Mouse (Mus musculus) liver, embryonic 11.5 days (tissue): ENCODE data around the gene Setd4. TPM values are rescaled to one million over a fixed set of nuclear protein-coding genes. Genes with fewer than 3 reads are reported as not detected.

ENCODE experiments used
- ATAC-seq: fragments of 200-750 bp; cut with Nextera tagmentation; replicated peaks from 2 replicates; pipeline ENCODE4 v1.8.0; 2017; ENCODE audit warnings: moderate number of reproducible peaks, mild to moderate bottlenecking, moderate TSS enrichment, moderate library complexity; ENCODE audit not compliant: low FRiP score
- DNase-seq: peaks from one replicate; pipeline ENCODE4 v3.0.0-alpha.2; 2017; ENCODE audit warnings: low spot score
- H3K27ac ChIP-seq: fragments of 300-500 bp; sonication (generic); 2 replicates; pipeline ENCODE4 v1.5.1; 2014; ENCODE audit warnings: mild to moderate bottlenecking, low read depth, low read length, control low read depth
- H3K27me3 ChIP-seq: fragments of 300-500 bp; sonication (generic); replicated peaks from 2 replicates; pipeline ENCODE4 v1.6.1; 2014; ENCODE audit warnings: low read length, mixed read lengths; ENCODE audit not compliant: control insufficient read depth, insufficient read depth
- H3K36me3 ChIP-seq: fragments of 300-500 bp; sonication (generic); 2 replicates; pipeline ENCODE4 v1.6.1; 2014; ENCODE audit warnings: mild to moderate bottlenecking, low read length, moderate library complexity, mixed read lengths; ENCODE audit not compliant: control insufficient read depth, insufficient read depth
- H3K4me1 ChIP-seq: fragments of 300-500 bp; sonication (generic); replicated peaks from 2 replicates; pipeline ENCODE4 v1.6.1; 2014; ENCODE audit warnings: low read length, mixed read lengths; ENCODE audit not compliant: control insufficient read depth, insufficient read depth
- H3K4me2 ChIP-seq: fragments of 300-500 bp; sonication (generic); 2 replicates; pipeline ENCODE4 v1.6.1; 2014; ENCODE audit warnings: mild to moderate bottlenecking, control low read depth, moderate library complexity
- H3K4me3 ChIP-seq: fragments of 300-500 bp; sonication (generic); 2 replicates; pipeline ENCODE4 v1.5.1; 2014; ENCODE audit warnings: low read depth, low read length, control low read depth
- H3K9ac ChIP-seq: fragments of 300-500 bp; sonication (generic); 2 replicates; pipeline ENCODE4 v1.6.1; 2014; ENCODE audit warnings: low read depth, low read length, control low read depth
- H3K9me3 ChIP-seq: fragments of 300-500 bp; sonication (generic); 2 replicates; pipeline ENCODE4 v1.6.1; 2016; ENCODE audit warnings: low read length, inconsistent platforms, mixed read lengths; ENCODE audit not compliant: control insufficient read depth
- WGBS: fragments of 180-500 bp; shearing (Covaris S2); extraction: QIAGEN DNeasy Blood & Tissue Kit; methylation state at CpG from one replicate; pipeline ENCODE4 v1.1.7; 2014; 5-methylcytosine and 5-hydroxymethylcytosine counted together
- polyA plus RNA-seq: library from polyadenylated mRNA; unstranded; fragments of >200 nt; fragmentation: Nextera tagmentation; extraction: Ambion mirVana; gene quantifications from 2 replicates; pipeline ENCODE4 v1.2.1, GENCODE M21; 2014

Gene Setd4
- polyA plus RNA-seq, 1 experiment from 2014 or later: 13.4 TPM

GRCm38 (mm10) chr16:93596807-93597206 lies 7.1 kb downstream of the Setd4 start:
- peaks cover 6% of the 10 kb centered on the region; the same call in 1 of the 2 replicates for H3K36me3 ChIP-seq
- H3K27ac ChIP-seq: no peak overlapping the region
- DNase-seq (no peak), ATAC-seq (no peak)
- 87% methylated on average over 7 of the region's 7 CpGs for WGBS
- H3K4me3 ChIP-seq: no peak overlapping the region
- no peaks in the 10 kb centered on the region for H3K27me3 ChIP-seq
- no peak overlapping the region for H3K4me2 ChIP-seq
- no peak overlapping the region for H3K9ac ChIP-seq
- H3K9me3 ChIP-seq: no peaks in the 10 kb centered on the region
- peaks cover 7% of the 10 kb centered on the region for H3K4me1 ChIP-seq

GRCm38 (mm10) chr16:93595766-93596165 lies 8.1 kb downstream of the Setd4 start:
- ATAC-seq (no peak), DNase-seq (no peak)
- H3K4me3 ChIP-seq: no peak overlapping the region
- peaks cover 6% of the 10 kb centered on the region; the same call in 1 of the 2 replicates for H3K36me3 ChIP-seq
- H3K27me3 ChIP-seq: no peaks in the 10 kb centered on the region
- peaks cover 7% of the 10 kb centered on the region for H3K4me1 ChIP-seq
- no peak overlapping the region for H3K27ac ChIP-seq
- WGBS: 91% methylated on average over 5 of the region's 5 CpGs
- H3K9ac ChIP-seq: no peak overlapping the region
- no peaks in the 10 kb centered on the region for H3K9me3 ChIP-seq
- no peak overlapping the region for H3K4me2 ChIP-seq

- Histone ChIP-seq H3K36me3 (peaks cover 6% of the 10 kb centered on the region; the same call in 1 of the 2 replicates), H3K4me2 (no peak overlapping the region), H3K27me3 (no peaks in the 10 kb centered on the region), H3K9ac (no peak overlapping the region), H3K4me3 (no peak overlapping the region), H3K9me3 (no peaks in the 10 kb centered on the region), H3K27ac (no peak overlapping the region), H3K4me1 (peaks cover 5% of the 10 kb centered on the region)
- 94% methylated on average over 10 of the region's 10 CpGs for WGBS
- ATAC-seq (no peak), DNase-seq (no peak)
Observed at GRCm38 (mm10) chr16:93594448-93594847, 9.4 kb downstream of the Setd4 start.

- Histone ChIP-seq H3K27ac (no peak overlapping the region), H3K4me1 (no peaks in the 10 kb centered on the region), H3K9ac (no peak overlapping the region), H3K4me3 (no peak overlapping the region), H3K9me3 (no peaks in the 10 kb centered on the region), H3K36me3 (peaks cover 5% of the 10 kb centered on the region; the same call in 1 of the 2 replicates), H3K27me3 (no peaks in the 10 kb centered on the region), H3K4me2 (no peak overlapping the region)
- WGBS: 83% methylated on average over 8 of the region's 8 CpGs
- no peak for ATAC-seq
- DNase-seq: no peak
Observed at GRCm38 (mm10) chr16:93593406-93593805, 10.5 kb downstream of the Setd4 start.

GRCm38 (mm10) chr16:93592711-93593110 lies 11.2 kb downstream of the Setd4 start:
- 88% methylated on average over 3 of the region's 3 CpGs for WGBS
- H3K36me3 ChIP-seq: no peaks in the 10 kb centered on the region; the same call in 1 of the 2 replicates

GRCm38 (mm10) chr16:93591450-93592430 lies 12.1 kb downstream of the Setd4 start:
- 87% methylated on average over 20 of the region's 20 CpGs for WGBS
- Histone ChIP-seq H3K36me3 (no peaks in the 10 kb centered on the region; the same call in 1 of the 2 replicates), H3K4me1 (peaks cover 4% of the 10 kb centered on the region; the same call in 1 of the 2 replicates), H3K27ac (no peak overlapping the region), H3K4me3 (no peak overlapping the region), H3K9ac (no peak overlapping the region), H3K27me3 (no peaks in the 10 kb centered on the region), H3K9me3 (no peaks in the 10 kb centered on the region), H3K4me2 (no peak overlapping the region)
- DNase-seq: no peak
- no peak for ATAC-seq

More at GRCm38 (mm10) chr16:93592711-93593110, 11.2 kb downstream of the Setd4 start:
- Histone ChIP-seq H3K4me3 (no peak overlapping the region), H3K9ac (no peak overlapping the region), H3K4me1 (peaks cover 4% of the 10 kb centered on the region; the same call in 1 of the 2 replicates), H3K27me3 (no peaks in the 10 kb centered on the region), H3K4me2 (no peak overlapping the region), H3K27ac (no peak overlapping the region), H3K9me3 (no peaks in the 10 kb centered on the region)
- ATAC-seq (no peak), DNase-seq (no peak)

GRCm38 (mm10) chr16:93590915-93591314 lies 12.9 kb downstream of the Setd4 start:
- Histone ChIP-seq H3K36me3 (no peaks in the 10 kb centered on the region; the same call in 1 of the 2 replicates), H3K4me2 (no peak overlapping the region), H3K27ac (no peak overlapping the region), H3K27me3 (no peaks in the 10 kb centered on the region), H3K4me3 (no peak overlapping the region), H3K4me1 (peaks cover 4% of the 10 kb centered on the region; the same call in 1 of the 2 replicates), H3K9ac (no peak overlapping the region), H3K9me3 (no peaks in the 10 kb centered on the region)
- no peak for ATAC-seq
- DNase-seq: no peak
- WGBS: 87% methylated on average over 15 of the region's 15 CpGs

GRCm38 (mm10) chr16:93588281-93588680 lies 15.6 kb downstream of the Setd4 start:
- Histone ChIP-seq H3K36me3 (peaks cover 4% of the 10 kb centered on the region; the same call in 1 of the 2 replicates), H3K27me3 (no peaks in the 10 kb centered on the region), H3K9me3 (no peaks in the 10 kb centered on the region), H3K9ac (no peak overlapping the region), H3K4me1 (peaks cover 4% of the 10 kb centered on the region; the same call in 1 of the 2 replicates), H3K4me3 (no peak overlapping the region), H3K4me2 (no peak overlapping the region), H3K27ac (no peak overlapping the region)
- 72% methylated on average over 4 of the region's 4 CpGs for WGBS
- ATAC-seq (no peak), DNase-seq (no peak)
